Mouse (Mus musculus) urinary bladder, postnatal 10 days (tissue): ENCODE results near the gene Pcca.

Experiments
- DNase-seq: peaks from one replicate; pipeline ENCODE4 v3.0.0; 2022; ENCODE audit warnings: low spot score

The Pcca gene

DNA sequence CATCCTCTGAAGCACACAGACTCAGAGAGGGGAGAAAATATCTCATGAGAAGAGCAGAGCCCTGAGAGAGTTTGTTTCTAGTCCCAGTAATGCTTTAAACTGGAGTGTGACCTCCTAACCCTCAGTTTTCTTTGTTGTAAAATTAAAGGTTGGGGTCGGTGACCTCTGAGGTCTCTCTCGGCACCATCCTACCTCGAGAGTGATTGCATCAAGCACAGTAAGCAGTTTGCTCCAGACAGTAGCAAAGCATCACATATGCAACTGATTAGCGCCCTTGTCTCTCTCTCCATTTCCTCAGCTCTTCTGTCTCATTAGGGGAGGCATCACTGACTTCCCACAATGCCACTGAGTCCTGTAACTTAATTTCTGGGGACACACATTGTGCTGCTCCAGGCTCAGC is 302.1 kb downstream of the Pcca start:
- no peak for DNase-seq

DNA sequence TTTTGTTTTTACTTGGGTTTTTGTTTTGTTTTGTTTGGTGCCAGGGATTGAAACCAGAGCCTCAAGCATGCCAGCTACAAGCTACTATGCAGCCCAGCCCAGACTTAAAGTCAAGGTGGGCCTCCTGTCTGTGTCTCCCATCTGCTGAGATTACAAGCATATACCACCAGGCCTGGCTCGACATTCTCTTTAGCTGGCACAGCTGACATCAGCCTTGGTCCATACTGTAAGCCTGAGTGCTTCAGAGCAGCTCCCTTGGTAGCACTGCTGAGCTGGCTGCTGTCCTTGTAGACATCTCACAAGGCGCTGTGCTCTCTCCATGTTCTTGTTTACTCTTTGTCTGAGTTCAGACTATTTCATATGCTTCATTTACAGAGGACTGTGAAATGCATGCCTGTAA is 302.9 kb downstream of the Pcca start:
- DNase-seq: no peak

- no peak for DNase-seq
Observed at GRCm38 (mm10) chr14:122852506-122853057, 318.5 kb downstream of the Pcca start.

DNA sequence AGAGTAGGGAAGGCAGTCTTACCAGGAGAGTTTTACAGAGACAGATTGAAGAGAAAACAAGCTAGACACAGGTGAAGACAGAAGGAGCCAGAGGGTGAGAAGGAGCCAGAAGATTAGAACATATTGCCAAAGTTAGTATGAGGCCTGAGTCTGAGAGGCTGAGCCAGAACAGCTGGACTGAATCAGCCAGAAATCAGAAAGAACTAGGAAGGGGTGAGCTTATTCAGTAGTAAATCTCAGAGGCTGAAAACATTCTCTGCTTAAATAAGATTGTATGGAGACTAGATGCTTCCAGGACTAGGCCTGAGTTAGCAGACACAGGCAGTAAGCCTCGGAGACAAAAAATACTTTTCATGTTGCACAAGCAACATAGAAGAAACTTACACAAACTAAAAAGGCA is 325.7 kb downstream of the Pcca start:
- no peak for DNase-seq

- no peak for DNase-seq
Observed at GRCm38 (mm10) chr14:122862623-122863022, 328.5 kb downstream of the Pcca start.

GRCm38 (mm10) chr14:122865462-122866129 is 331.5 kb downstream of the Pcca start:
- no peak for DNase-seq

DNA sequence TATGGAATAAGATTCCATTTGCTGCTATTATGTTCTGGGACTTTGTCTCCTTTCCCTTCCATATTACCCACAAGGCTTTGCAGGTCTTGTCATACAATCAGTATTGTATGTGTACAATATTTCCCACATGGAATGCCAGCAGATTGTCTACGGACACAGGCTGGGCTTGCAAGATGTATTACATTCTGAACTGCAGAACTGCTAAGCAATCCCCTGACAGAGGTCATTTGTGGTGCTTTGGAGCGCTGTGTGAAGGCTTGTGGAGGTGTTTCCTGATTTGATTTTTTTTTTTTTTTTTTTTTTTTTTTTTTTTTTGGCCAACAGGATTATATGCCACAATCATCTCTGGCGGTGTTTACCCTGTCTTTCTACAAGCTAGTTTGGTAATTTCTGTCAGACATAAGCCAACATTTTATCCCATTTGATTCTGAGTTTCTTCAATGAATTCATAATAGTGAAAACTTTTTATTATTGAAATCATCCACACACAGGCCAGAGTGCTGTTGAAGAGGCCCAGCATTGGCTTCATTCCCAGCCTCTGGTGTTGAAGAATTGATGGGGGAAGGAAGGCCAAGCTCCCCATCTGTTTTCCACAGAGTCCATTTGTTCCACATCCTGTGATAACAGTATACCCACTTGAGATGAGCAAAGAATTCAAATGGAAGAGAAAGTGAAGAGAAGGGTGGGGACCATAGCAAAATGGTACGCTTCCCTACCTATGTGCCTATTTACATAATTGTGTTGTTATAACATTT is 333.6 kb downstream of the Pcca start:
- no peak for DNase-seq

DNA sequence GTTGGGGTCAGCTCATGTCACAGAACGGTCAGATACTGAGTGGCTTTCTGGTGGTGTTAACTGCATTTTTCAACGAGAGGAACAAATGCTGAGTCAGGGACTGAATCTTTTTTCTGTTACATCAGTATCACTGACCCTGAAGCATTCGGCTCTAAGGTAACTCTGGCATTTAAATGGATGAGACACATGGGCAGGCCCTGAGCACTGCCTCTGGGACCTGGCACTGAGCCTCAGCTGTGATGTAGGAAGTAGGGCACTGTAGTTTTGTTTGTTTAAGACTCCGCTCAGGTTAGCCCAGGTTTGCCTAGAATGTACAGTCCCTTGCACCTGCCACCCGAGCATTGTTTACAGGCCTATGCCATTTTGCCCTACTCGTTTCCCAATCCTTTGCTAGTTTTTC is 335.7 kb downstream of the Pcca start:
- DNase-seq: no peak

DNA sequence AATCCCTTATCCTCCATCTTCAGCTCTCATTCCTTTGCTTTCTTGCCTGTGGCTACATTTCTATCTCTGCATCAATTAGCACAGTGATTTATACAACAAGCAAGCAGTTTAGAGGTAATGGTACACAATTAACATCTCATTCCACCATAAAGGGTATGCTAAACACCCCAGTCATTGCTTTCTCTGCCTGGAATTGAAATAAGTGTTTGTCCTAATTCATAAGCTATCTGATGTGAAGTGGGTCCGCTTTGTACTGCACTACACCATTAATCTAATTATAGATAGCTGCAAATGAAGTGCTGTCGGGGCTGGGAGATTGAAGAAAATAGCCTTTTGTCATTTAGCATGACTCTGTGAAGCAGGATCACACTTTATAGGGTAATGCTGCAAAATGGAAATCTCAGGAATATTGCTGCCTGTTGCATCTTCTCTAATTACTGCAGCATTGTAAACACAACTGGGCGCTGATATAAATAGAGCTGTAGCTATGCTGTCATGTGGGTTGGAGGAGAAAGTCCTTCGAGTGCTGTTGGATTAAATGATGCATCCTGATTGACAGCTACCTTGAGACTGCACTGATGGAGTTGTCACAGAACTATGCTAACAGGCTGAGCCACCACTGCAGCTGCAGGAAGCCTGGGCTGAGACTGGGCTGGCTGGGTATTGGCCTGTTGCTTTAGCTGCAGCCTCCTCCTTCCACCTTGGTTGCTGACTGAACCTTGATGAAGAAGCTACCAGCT is 337.9 kb downstream of the Pcca start:
- no peak for DNase-seq

- no peak for DNase-seq
Observed at GRCm38 (mm10) chr14:122872612-122873011, 338.5 kb downstream of the Pcca start.

DNA sequence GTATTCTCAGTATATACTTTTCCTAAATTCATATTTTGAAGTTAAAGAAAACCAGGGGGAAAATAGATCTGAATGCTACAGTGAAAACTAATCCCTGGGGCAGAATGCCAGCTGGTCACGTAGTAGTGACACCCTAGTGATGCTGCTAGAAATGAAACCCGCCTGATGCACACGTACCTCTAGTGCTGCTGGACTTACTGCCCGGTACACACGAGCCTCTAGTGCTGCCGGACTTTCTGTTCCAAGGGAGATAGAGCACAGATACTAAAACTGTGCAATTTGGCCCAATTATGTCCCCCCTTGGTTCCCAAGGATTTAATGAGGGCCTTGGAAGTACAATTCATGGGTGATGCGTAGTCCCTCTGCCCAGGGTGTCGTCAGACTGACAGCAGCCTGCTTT is 340.9 kb downstream of the Pcca start:
- no peak for DNase-seq

DNA sequence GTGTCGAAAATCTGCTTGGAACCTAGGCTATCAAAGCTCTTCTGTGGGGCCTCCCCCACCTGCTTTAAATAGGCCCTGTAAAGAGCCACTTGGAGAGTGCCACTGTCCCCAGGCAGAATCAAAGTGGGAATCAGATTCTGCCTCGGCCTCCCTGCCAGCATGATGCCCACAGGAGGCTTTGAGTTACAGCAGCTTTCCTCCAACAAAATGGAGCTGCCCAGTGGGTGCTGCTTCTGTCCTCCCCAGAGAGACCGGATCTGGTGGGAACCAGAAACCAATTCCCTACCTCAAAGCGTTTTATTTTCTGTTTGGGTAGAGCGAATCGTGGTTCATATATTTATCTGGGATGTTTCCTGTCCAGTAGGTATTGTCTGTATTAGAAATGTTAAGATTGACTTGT is 341.5 kb downstream of the Pcca start:
- DNase-seq: no peak

- no peak for DNase-seq
Observed at GRCm38 (mm10) chr14:122876163-122876562, 342.0 kb downstream of the Pcca start.

GRCm38 (mm10) chr14:122876723-122877122 is 342.6 kb downstream of the Pcca start:
- no peak for DNase-seq

GRCm38 (mm10) chr14:122877787-122878186 is 343.7 kb downstream of the Pcca start:
- no peak for DNase-seq

DNA sequence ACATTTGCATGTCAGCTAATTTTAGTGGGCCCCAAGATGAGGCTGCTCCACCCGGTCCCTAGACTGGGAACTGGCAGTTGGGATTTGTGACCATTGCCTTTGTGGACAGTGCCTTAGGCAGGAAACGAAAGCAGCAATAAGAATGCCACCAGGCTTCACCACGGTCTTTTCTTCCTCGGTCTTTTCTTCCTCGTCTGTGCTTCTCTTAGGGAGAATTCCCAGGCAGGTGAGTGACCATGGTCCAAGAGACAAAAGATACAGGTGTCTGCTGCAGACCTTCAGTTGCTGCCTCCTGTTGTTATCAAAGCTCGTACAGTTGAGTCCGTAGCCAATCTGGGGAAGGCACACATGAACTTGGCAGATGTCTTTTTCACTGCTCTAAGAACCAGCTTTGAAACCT is 346.2 kb downstream of the Pcca start:
- DNase-seq: no peak

DNA sequence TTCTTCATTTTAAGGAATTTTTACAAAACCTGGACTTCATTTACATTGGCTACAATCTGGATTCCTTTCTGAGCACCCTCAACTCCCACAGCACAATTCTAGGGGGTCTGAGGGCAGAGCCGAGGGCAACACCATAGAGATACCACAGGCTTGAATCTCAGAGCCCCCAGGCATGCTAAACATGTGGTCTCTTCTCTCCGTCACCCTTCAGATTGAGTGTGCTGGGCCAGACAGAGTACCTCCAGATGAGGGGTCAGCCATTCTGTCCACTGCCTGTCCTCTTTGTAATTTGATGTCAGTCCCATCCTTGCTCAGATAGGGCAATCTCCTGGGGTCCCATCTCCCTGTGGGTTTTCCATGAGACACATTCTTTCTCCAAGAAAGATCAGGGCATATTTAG is 347.6 kb downstream of the Pcca start:
- no peak for DNase-seq

- no peak for DNase-seq
Observed at GRCm38 (mm10) chr14:122882201-122882639, 348.1 kb downstream of the Pcca start.

- no peak for DNase-seq
Observed at GRCm38 (mm10) chr14:122882795-122883409, 348.8 kb downstream of the Pcca start.

- no peak for DNase-seq
Observed at GRCm38 (mm10) chr14:122883410-122883806, 349.3 kb downstream of the Pcca start.

DNA sequence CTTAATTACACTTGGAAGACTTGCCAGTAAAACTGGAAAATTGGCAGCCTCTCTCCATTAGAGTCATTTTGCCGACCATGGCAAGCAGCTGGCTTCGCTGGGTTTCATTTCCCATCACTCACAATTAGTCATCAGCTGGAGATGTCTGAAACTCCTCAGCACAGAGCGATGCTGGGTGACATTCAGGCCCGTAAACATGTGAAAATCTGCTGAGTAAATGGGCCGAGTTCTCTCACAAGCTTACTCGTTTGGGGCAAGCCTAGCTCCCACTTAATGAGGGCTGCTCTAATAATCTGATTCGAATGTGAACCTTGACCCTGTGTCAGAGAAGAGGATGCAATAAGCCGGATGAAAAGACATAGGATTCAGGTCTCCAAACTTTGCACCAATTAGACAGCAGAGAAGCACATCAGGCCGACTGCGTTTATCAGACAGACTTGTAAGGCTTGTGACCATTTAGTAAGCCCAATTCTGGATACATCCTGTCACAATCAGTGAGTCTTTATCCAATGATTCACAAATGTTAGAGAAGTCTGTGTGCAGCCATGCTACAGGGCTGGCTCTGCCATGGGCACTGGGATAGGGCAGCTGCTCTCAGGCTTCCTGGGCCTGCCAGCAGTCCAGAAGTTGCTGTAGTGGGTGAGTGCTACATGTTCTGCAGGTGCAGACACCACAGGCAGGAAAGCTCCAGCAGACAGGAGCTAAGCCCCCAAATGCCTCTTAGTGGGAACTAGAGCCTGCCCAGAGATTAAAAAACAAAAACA is 349.9 kb downstream of the Pcca start:
- no peak for DNase-seq

- no peak for DNase-seq
Observed at GRCm38 (mm10) chr14:122885893-122886292, 351.8 kb downstream of the Pcca start.
